Comparison of ENCODE assay signal across 15 mouse cellular contexts in the genomic region with DNA sequence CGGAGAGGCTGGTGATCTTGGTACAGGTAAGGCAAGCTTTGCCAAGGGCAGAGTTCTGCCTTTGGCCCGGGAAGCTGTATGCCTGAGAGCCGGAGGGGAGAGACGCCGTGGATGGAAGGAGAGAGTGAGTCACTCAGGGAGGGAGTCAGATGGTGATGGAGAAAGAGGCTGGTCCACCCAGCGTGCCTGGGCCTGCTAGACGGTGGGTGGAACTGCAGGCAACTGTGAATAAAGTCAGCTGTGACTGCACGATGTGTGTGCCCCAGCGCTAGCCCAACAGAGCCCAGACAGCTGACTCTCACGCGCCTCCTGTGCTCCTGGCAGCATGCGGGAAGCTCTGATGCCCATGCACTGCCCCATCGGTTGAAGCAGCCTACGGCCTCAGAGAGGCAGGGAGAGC. TPM values are rescaled to one million over a fixed set of nuclear protein-coding genes. Genes with fewer than 3 reads are reported as not detected.
DNase-seq lines count a peak whose midpoint lies in the region; ATAC-seq lines count a peak whose summit lies in the region.
"Had no signal": no experiment of that assay in that cellular context is flagged by ENCODE, and none has a peak within 500 bp of the region (broad histone marks: within the 10 kb centered on the region; RNA-seq: fewer than 3 reads in every experiment).

No protein-coding gene starts in this region.

- intact Hi-C loops in heart, postnatal 14 days (cut with DNase I): no loop called here

- no peak overlapping the region for H3K4me2 ChIP-seq in heart, embryonic 11.5 days
- H3K4me2 ChIP-seq in stomach, embryonic 14.5 days (replicated peaks; ENCODE audit: low read depth, low read length): no peak overlapping the region
- H3K4me2 ChIP-seq: embryonic facial prominence, embryonic 13.5 days; liver, embryonic 11.5 days had no signal

- no peaks in the 10 kb centered on the region for H3K9me3 ChIP-seq in heart, embryonic 11.5 days (replicated peaks; ENCODE audit: control insufficient read depth, low read length)
- H3K9me3 ChIP-seq in stomach, embryonic 14.5 days (ENCODE audit: control insufficient read depth, low read depth, low read length): no peaks in the 10 kb centered on the region
- H3K9me3 ChIP-seq in forebrain, embryonic 10.5 days: no peaks in the 10 kb centered on the region
- H3K9me3 ChIP-seq: embryonic facial prominence, embryonic 13.5 days; megakaryocyte, embryonic 14.5 days had no signal

- no peaks in the 10 kb centered on the region; the same call in 1 of the 2 replicates for H3K4me1 ChIP-seq in heart, embryonic 11.5 days (ENCODE audit: control insufficient read depth, insufficient read depth, low read length)
- H3K4me1 ChIP-seq in stomach, embryonic 14.5 days (ENCODE audit: control insufficient read depth, insufficient read depth, low read length): no peaks in the 10 kb centered on the region
- H3K4me1 ChIP-seq in forebrain, embryonic 10.5 days: 0 out of 2 replicates have a peak, but pooled peaks cover 7% of the 10 kb centered on the region

- no peaks in the 10 kb centered on the region for H3K27me3 ChIP-seq in heart, embryonic 11.5 days (ENCODE audit: control insufficient read depth, insufficient read depth, low read length)
- no peaks in the 10 kb centered on the region for H3K27me3 ChIP-seq in stomach, embryonic 14.5 days (ENCODE audit: control insufficient read depth, insufficient read depth, low read length)
- no peaks in the 10 kb centered on the region for H3K27me3 ChIP-seq in forebrain, embryonic 10.5 days (ENCODE audit: poor library complexity, severe bottlenecking)
- H3K27me3 ChIP-seq: embryonic facial prominence, embryonic 13.5 days had no signal

- DNase-seq in heart, postnatal 14 days: peak; percentile 21 to 24
- peak; percentile 90 for DNase-seq in brain, adult 2 months (ENCODE audit: low read depth, low spot score)
- peak; percentile 42 to 52 for DNase-seq in layer of hippocampus, postnatal 36 days
- DNase-seq in cerebellum, postnatal 36 days: no peak
- DNase-seq in forebrain, embryonic 10.5 days (ENCODE audit: extremely low spot score, low spot score): no peak
- DNase-seq: gastrocnemius, postnatal 25 days; heart, postnatal 36 days; kidney, adult 9 months had no signal

- H3K36me3 ChIP-seq in heart, embryonic 11.5 days (ENCODE audit: control insufficient read depth, insufficient read depth, low read length): peaks cover 27% of the 10 kb centered on the region
- peaks cover 55% of the 10 kb centered on the region for H3K36me3 ChIP-seq in stomach, embryonic 14.5 days (ENCODE audit: control insufficient read depth, insufficient read depth, low read length)
- H3K36me3 ChIP-seq in forebrain, embryonic 10.5 days (replicated peaks): peaks cover 100% of the 10 kb centered on the region

- H3K9ac ChIP-seq in heart, embryonic 11.5 days (ENCODE audit: low read depth, low read length): no peak overlapping the region
- H3K9ac ChIP-seq in stomach, embryonic 14.5 days (replicated peaks; ENCODE audit: low read depth, low read length): no peak overlapping the region
- H3K9ac ChIP-seq: embryonic facial prominence, embryonic 13.5 days had no signal

- no peak overlapping the region for H3K27ac ChIP-seq in heart, embryonic 11.5 days (ENCODE audit: low read depth, low read length)
- peak overlapping the region; percentile 44; the same call in 1 of the 2 replicates for H3K27ac ChIP-seq in stomach, embryonic 14.5 days (ENCODE audit: low read length)
- no peak overlapping the region for H3K27ac ChIP-seq in forebrain, embryonic 10.5 days
- H3K27ac ChIP-seq: embryonic facial prominence, embryonic 13.5 days had no signal

- no peak overlapping the region for H3K4me3 ChIP-seq in heart, embryonic 11.5 days (ENCODE audit: low read depth, low read length)
- H3K4me3 ChIP-seq in stomach, embryonic 14.5 days (ENCODE audit: low read depth, low read length): no peak overlapping the region
- H3K4me3 ChIP-seq in forebrain, embryonic 10.5 days: no peak overlapping the region
- H3K4me3 ChIP-seq: embryonic facial prominence, embryonic 13.5 days had no signal

- no peak for ATAC-seq in heart, embryonic 11.5 days (replicated peaks; ENCODE audit: insufficient number of reproducible peaks, low FRiP score, low TSS enrichment)
- ATAC-seq in stomach, embryonic 14.5 days (ENCODE audit: insufficient number of reproducible peaks, insufficient read depth, low FRiP score, low read depth): no peak; the same call in 1 of the 2 replicates
- ATAC-seq in granulocyte monocyte progenitor cell, adult 5-6 weeks (replicated peaks; ENCODE audit: poor library complexity, severe bottlenecking): no peak
- ATAC-seq: CD4-positive, CD25-positive, alpha-beta regulatory T cell, adult 4 months had no signal

- 87% methylated on average over 14 of the region's 14 CpGs for WGBS in heart, embryonic 11.5 days (ENCODE audit: insufficient replicate concordance)
- WGBS in stomach, embryonic 14.5 days: 80% methylated on average over 14 of the region's 14 CpGs
- 94% methylated on average over 14 of the region's 14 CpGs for WGBS in forebrain, embryonic 10.5 days

RNA-seq across cellular contexts. Expression of gene Ptprf, which starts 45.4 kb away (rescaled TPM):
- total RNA-seq in heart, postnatal 14 days (2021): 10 to 100 TPM; 13.0 to 16.4 TPM
- polyA plus RNA-seq in heart, embryonic 11.5 days (2014; fragmentation: Nextera tagmentation; extraction: Ambion mirVana): 24.5 and 26.9 TPM in 2 replicates
- 10 to 100 TPM; 73.3 to 80.7 TPM for total RNA-seq in layer of hippocampus, postnatal 36 days (2021)
- 79.8 and 84.0 TPM in 2 replicates for polyA plus RNA-seq in stomach, embryonic 14.5 days (2014; fragmentation: Nextera tagmentation; extraction: Ambion mirVana)
- polyA plus RNA-seq in forebrain, embryonic 10.5 days (2016; fragmentation: Nextera tagmentation; extraction: Ambion mirVana): 99.7 and 102 TPM in 2 replicates
- 0.17 TPM in 1 of 2 replicates, not detected in the other for total RNA-seq in granulocyte monocyte progenitor cell, adult 5-6 weeks (2014; fragmentation: Nextera tagmentation)
- 0.04 TPM in 1 of 2 replicates, not detected in the other for total RNA-seq in granulocyte monocyte progenitor cell, adult 5-6 weeks (2017)

Comparison
In these comparisons a context has a peak if more than half of its experiments do, and no peak if none do; other contexts are left out.
1. DNase-seq: peak in heart, postnatal 14 days (2 of 2), brain, adult 2 months (single experiment) and layer of hippocampus, postnatal 36 days (2 of 2); none in cerebellum, postnatal 36 days (0 of 2) and forebrain, embryonic 10.5 days (single experiment).
2. RNA of gene Ptprf, which starts 45.4 kb away (total RNA-seq): 73.3 to 80.7 TPM in layer of hippocampus, postnatal 36 days and 13.0 to 16.4 TPM in heart, postnatal 14 days; 0.04 to 0.17 TPM in granulocyte monocyte progenitor cell, adult 5-6 weeks; every median in the first group is over 10 times any median in the second.